Mouse (Mus musculus) spleen, postnatal 4 days (tissue): ENCODE results near the gene Gm20605.

ENCODE experiments used
- DNase-seq, 2 experiments: peaks; one replicate each; pipeline ENCODE4 v3.0.0; 2022; ENCODE audit warnings: low spot score in 2 of 2

Gene Gm20605

DNA sequence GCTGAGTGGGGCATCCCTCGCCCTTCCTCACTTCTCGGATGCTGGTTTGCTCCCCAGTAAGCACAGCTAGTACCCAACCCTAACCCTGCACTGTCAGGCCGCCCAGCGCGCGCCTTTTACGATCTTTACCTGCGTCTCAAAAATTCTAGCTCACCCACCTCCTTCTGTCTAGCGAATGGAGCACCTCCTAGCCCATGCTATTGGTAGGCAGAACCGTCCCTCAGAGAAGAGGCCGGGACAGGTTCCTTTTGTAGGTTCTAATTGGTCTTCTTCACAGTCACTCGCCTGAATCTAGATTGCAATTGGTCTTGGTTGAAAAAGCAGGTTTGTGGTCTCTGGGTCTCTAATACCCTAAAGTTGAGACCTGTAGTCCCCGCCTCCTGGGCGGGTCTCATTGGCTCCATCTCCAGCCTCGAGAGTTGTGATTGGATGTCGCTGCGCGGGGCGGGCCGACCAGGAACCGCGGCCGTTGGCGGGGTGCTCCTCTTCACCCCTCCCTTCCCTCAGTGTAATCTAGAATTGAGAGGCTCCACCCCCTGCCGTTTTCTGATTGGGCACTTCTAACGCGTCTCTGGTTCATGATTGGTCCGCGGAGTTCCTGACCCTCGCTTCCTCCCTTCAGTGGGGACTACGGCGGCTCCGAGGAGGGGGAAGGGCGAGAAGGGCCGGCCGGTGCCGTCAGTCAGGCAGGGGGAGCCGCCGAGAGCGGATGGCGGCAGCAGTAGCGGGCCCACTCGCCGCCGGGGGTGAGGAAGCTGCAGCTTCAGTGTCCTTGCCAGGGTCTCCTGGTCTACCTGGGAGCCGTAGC lies at the start of gene Gm20605, which contains the start of the genes Fbxo24 and Lrch4:
Gm20605 (plus strand) TSS at position 678 of the 808 bp plus-strand sequence.
Fbxo24 (minus strand) TSS at position 505 of the 808 bp plus-strand sequence.
Lrch4 (plus strand) TSS at position 624 of the 808 bp plus-strand sequence.
- DNase-seq = peak; percentile 97 to 99

DNA sequence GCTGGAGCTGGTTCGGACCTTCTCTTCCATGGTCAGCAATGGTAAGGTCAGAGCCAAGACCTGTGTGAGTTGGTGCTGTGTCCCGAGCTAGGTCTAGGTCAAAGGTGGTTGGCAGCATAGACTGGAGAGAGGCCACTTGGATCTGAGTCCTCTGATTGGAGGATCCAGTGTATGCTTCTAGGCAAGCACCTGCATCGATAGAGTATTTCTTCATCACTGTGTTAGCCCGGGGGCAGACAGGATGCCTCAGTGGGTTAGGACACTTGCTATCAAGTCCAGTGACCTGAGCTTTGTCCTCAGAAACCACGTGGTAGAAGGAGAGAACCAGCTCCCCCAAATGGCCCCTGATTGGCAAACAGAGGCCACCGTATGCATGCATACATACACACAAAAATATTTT lies 48.7 kb upstream of the Gm20605 start:
- DNase-seq = no peak

DNA sequence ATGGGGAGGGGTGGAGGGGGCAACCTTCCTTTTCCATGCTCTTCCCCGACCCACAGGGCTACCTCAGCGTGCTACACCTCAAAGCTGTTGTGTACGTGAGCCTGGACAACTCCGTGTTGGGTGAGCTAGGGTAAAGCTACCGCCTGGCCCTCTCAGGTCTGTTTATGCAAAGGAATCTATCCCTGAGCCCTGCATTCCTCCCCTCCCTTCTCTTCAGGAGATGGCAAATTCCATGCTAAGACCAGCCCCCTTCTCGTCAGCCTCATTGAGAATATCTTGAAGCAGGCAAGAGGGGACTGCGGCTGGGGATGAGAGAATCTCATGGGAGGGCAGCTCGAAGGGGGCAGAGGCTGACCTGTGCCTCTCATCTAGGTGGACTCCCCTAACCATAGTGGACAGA lies 46.3 kb upstream of the Gm20605 start:
- no peak for DNase-seq

DNA sequence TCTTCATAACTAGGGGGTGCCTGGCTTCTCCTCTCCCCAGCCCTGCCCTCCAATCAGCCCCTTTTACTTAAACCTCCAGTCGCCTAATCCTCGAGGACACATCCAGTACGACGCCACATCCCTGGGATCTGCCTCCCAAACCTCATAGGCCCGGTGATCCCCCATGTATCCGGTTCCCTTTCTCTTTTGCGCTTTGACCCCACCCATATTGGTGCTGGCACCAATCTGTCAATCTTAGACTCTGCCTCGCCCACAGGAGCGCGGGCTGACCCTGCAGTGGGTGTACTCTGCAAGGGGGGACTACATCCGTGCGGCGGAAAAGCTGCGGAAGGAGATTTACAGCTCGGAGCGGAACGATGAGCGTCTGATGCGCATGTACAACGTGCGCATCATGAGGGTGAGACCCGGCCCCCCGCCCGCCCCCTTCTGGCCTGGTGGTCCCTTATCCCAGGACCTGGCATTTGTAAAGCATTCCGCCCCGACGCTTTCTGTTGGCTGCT lies 45.3 kb upstream of the Gm20605 start:
- DNase-seq = no peak

DNA sequence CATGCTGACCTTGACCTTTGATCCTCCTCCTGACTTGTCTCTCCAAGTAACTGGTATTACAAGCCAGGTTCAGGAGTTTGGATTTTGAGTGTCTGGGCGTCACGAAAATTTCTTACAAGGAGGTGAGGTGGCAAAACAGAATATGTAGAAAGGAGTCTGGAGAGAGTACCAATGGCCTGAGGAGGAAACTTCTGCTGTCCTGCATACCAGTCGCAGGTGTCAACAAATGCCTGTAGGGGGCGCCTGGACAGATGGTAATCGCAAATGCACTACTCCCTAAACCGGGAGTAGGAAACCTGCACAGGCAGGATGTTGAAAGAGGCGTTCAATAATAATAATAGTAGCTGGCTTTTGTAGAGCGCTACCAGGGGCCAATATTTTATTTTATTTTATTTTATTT lies 44.0 kb upstream of the Gm20605 start:
- peak; percentile 69 to 86 for DNase-seq

DNA sequence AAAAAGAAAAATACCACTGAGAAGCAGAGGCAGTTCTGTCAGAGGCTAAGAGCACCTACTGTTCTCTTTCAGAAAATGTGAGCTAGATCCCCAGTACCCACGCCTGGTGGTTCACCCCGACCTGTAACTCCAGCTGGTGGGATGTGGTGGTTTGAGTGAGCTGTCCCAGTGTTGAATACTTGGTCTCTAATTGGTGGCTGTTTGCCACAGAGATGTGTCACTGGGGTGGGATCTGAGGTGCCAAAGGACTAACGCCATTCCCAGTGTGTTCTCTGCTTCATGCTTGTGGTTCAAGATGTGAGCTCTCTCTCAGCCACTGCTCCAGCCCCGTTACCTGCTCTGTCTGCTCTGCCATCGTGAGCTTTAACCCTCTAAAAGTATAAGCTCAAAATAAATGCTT lies 38.5 kb upstream of the Gm20605 start:
- no peak for DNase-seq

DNA sequence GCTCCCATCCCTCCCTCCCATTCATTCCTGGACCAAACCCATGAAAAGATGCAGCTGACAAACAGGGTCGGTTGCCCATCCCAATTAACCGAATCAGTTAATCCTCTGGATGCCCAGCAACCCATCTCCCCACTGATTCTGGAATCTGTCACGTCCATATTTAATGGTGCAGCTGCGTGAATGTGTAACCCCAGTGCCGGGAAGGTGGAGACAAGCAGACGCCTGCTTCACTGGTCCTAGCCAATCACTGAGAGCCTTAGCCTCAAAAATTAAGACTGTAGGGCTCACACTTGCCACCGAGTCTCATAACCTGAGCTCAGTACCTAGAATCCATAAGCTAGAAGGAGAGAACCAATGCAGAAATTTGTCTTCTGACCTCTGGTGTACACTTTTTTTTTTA lies 33.1 kb upstream of the Gm20605 start:
- DNase-seq = no peak

DNA sequence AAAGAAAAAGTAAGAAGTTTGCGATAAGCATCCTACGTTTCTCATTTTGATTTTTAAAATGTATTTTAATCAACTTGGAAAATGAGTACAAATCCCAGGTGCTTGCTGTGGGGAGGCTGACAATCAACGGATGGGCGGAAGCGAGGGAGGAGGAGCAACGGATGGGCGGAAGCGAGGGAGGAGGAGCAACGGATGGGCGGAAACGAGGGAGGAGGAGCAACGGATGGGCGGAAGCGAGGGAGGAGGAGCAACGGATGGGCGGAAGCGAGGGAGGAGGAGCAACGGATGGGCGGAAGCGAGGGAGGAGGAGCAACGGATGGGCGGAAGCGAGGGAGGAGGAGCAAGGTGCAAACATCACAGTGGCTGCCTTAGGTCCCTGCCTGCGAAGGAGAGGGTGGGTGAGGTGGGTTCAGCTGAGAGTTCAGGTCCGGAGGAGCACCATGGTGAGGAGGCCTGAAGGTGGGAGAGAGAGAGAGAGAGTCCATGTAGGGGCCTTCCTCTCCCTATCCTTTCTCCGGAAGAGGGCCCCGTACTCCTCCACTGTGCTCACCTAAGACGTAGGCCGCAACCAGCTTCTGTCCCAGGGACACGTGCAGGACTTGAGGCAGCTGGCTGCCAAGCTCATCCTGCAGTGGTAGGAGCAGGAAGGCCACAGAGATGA lies 32.2 kb upstream of the Gm20605 start:
- peak in 1 of 2 experiments; percentile 36 for DNase-seq

DNA sequence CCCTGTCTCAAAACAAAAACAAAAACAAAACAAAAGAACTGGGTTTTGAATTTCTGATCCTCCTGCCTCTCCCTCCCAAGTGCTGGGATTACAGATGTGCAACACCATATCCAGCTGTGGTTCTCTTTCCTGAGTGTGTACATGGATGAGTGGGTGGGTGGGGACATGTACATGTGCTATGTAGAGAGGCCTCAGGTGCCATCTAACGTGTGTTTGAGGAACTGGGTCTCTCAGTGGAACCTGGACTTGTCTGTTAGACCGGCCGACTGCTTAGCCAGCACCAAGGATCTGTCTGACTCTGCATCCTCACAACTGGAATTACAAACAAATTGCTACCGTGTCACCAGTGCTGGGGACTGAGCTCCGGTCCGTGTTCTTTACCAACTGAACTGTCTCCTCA lies 31.4 kb upstream of the Gm20605 start:
- no peak for DNase-seq

DNA sequence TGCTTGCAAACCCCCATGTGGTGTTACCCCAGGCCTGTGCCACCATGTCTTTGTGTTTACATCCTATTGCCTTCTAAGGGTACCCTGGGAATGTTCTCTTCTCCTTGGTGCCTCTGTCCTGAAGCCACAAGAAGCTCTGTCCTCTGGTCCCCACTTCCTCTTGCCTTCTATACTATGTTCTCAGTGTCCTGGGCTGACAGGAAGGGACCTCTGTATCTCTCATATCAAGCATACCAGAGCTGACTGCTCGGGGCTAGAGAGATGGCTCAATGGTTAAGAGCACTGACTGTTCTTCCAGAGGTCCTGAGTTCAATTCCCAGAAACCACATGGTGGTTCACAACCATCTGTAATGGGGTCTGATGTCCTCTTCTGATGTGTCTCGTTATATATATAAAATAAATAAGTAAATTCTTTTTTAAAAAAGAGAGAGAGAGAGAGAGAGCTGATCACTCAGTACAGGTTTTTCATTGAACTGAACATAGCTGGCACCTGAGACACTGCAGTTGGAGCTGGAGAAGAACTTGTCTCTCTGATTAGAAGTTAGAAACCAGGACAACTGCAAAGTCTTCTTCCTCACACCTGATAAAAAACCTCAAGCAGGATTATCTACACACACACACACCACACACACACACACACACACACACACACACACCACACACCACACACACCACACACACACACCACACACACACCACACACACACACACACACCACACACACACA lies 30.7 kb upstream of the Gm20605 start:
- DNase-seq = no peak

DNA sequence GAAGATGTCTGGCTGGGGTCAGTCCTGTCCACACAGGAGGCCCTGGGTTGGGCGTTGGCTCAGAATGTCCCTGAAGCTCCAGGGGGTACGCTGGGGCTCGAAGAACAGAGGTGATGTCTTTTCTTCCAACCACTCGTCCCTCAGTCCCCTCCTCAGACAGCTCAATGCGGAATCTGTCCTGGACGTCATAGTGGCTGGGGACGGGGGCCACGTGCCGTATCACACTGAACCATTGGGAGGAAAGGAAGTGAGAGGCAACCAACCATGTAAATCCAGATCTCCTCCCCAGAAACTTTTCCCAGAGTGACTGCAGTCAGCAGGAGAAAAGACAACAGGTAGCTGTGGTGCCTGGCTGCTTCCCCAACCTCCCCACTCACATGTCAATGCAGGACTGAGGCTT lies 29.4 kb upstream of the Gm20605 start:
- DNase-seq = no peak

DNA sequence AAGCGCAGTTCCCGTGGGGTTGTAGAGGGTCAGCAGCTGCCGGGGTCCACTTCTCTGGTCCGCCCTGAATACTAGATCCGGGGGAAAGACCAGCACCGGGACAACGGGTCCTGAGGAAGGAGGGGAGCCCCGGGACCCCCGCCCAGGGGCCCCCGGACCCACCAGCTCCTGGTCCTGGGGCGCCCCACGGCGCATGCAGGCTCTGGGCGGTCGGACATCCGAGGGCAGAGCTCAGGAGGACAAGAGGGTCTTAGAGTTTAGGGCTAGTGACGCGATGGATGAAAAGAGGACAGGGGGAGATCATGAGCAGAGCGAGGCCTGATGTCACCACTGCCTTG lies 28.7 kb upstream of the Gm20605 start:
- no peak for DNase-seq

DNA sequence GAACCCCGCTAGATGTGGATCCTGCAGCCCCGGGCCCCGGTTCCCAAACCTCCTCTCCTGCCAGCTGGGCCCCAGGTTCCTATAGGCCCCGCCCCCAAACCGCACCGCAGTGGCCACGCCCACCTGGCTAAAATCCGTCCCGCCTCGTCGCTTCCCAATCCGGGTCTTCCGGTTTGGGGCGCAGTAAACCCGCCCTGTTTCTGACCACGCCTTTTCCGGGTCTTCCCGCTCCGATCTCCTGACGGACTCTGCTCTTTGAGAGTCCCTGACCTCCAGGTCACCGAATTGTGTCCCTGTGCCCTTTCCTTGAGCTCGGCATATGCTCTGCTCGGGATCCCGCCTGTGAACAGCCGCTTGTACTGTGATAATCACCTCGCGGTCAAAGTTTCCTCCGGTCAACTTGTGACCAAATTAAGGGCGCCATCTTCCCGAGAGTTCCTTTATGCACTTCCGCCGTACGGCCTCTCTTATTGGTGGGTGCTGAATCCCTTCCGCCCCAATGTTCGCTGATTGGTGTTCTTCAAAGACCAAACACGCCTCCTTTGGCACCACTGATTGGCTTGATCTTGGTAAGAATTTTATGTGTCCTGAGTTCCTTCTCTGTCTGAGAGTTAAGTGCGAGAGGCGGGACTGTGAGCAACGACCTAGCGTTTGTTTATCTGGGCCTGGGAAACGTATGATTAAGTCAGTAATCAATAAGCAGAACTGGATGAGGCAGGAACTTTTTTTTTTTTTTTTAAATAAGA lies 28.2 kb upstream of the Gm20605 start, which contains the start of gene Mospd3:
Mospd3 (minus strand) TSS at position 440 of the 746 bp plus-strand sequence.
- peak; percentile 98 to 99 for DNase-seq

DNA sequence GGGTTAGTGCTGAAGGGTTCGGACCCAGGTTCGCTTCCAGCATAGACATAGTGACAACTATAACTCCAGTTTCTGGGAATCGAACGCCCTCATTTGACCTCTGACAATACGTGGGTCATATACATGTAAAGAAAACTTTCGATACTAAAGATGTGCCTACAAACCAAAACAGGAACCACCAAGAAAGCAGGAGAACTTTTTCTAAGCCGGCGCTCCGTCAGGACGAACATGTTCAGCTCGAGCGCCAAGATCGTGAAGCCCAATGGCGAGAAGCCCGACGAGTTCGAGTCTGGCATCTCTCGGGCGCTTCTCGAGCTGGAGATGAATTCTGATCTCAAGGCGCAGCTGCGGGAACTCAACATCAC lies 27.6 kb upstream of the Gm20605 start:
- DNase-seq = no peak

DNA sequence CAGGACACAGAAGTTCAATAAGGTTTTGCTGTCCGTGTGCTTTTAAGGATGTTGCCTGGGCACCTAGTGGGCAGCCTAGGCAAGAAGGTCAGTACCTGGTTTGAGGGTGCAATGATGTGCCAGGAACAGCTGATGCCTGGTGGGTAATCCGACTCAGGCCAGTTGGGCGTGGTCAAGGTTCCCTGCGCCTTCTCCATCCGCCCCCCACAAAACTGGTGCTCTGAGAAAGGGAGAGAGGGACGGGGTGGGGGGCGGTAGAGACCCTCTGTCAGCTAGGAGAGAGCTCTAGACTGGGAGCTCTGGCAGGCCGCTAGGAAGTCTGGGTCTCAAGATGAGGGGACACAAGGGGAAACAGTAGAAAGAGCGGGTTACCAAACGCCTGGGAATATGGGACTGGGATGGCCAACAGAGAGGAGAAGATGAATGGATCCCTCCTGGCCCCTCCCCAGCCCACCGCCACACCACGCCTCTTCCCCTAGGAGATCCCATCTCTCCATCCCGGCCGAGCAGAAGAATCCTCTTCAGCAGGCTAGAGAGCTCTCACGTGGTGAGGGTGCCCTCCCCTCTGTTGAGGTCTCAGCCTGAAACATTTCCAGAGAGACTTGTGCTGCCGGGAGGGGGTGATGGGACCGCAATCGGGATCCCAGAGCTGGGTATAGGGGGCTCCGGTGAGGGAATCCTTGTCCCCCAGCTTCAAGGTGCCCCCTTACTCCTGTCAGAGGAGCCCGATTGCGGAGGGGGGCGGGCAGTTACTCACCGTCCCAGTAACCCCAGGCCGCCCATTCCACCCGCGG lies 20.9 kb upstream of the Gm20605 start:
- DNase-seq = no peak

DNA sequence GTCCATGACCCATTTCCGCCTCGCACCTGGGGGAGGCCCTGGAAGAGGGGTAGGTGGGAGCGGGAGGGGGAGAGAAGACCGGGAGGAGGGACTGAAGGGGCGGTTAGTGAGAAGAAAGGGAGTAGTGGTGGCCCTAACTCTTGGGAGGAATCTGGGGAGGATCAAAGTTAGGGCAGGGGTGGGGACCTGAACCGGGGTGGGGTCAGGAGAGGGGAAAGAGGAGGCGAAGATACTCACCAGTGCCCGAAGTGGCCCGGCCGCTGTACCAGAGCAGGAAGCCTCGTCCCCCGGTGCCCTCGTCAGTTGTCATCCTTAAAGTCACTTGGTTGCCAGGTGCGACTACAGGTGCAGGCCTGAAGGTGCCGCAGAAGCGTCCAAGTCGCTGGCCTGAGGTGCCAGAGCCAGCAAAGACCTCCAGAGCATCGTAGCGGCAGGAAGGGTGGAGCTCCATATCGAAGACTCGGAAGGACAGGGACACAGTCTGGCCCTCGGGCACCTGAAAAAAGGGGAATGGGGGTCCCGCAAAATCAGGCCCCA lies 20.3 kb upstream of the Gm20605 start:
- DNase-seq = no peak

DNA sequence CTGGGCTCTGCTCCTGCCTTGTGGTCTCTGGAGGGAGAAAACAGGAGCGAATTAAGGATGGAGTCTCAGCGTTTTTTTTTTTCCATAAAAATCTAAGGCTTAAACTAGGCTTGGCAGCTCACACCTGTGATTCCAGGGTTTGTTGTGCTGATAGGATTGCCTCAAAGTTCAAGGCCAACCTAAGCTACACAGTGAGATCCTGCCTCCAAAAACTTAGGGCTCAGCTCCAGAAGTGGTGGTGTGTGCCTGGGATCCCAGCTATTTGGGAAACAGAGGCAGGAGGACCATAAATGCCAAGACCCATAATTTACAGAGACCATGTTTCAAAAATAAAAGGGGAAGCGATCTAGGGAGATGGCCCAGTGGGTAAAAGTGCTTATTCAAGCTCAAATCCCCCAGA lies 19.7 kb upstream of the Gm20605 start:
- no peak for DNase-seq

DNA sequence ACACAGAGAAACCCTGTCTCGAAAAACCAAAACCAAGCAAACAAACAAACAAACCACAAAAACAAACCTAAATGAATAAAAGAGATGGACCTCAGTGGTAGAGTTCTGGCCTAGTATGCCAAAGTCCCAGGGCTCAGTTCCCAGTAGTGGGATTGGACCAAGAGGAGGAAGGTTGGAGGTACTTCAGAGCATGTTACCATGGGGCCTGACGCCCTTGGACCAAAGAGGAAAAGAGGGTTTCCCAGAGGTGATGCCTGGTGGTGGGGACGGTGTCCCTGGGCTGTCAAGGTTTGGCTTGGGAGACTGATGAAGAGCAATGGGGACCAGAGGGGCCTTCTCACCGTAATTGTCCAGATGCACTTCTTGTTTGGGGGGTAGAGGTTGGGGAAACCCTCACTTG lies 18.9 kb upstream of the Gm20605 start:
- no peak for DNase-seq

DNA sequence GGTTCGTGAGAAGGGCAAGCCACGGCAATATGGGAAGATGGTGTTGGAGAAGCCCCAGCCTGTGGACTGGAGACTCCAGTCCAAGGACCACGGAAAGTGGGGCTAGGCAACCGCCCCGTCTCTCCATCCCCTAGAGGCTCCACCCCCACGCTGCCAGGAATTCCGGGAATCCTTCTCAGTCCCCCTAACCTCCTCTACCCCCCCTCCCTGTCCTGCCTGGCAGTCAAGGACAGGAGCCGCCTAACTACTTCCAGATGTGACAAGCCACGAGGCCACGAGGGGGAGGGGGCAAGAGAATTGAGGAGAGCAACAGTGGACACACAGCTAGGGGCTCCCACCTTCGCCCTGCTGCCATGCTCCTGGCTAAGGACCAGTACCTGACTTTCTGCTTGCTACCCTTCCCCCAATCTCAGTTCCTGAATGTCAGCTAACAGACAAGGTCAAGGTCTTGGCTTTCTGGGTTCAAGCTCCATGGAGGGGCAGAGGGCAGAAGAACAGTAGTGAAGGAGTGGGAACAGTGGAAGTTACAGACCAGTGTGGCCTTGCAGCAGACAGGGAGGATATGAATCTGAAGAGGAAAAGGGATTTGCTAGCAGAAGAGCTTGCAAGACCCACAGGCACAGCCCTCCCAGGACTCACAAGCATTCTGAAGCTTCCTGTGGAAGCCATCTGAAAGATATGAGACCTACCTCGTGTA lies 18.3 kb upstream of the Gm20605 start:
- DNase-seq = no peak

DNA sequence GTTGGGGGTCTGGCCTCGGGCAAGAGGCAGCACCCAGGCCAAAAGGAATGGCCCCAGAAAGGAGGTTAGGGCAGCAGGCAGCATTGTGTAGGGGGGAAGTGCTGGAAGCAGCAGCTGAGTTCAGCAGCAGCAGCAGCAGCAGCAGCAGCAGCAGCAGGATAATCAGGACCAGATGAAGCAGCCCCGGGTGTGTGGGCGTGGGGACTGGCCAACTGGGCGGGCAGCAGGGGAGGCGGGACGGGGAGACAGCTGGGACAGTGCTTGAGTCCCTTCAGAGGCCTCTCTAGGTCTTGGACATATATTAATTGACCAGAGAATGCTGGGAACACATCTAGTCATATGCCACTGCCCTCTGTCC lies 17.8 kb upstream of the Gm20605 start:
- no peak for DNase-seq
